Mouse (Mus musculus): ENCODE results near the gene Lmo3. TPM values are rescaled to one million over a fixed set of nuclear protein-coding genes. Genes with fewer than 3 reads are reported as not detected.

Gene Lmo3
- total and polyA plus RNA-seq, 3 experiments: not detected

DNA sequence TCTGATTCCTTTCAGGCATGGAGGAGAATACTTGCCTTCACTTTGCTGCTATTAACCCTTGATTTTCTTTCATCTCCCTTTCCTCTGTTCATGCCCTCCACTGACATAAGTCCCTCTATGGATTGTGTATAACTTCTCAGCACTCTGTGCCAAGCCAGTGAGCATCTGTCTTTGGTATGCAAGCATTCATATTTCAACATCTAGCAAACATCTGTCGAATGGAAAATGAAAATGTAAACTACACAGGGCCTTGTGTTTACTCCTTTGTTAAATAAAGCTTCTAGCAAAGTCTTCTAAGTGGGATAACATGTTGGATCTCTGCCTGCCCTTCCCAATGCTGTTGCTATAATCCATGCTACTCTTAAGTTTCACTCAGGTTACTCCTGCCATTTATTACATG, 75.1 kb downstream of the Lmo3 start:
- H3K9me3 ChIP-seq (replicated peaks; ENCODE audit: insufficient read depth, low read length): no peaks in the 10 kb centered on the region
- DNase-seq (ENCODE audit: low read depth, low spot score): no peak

DNA sequence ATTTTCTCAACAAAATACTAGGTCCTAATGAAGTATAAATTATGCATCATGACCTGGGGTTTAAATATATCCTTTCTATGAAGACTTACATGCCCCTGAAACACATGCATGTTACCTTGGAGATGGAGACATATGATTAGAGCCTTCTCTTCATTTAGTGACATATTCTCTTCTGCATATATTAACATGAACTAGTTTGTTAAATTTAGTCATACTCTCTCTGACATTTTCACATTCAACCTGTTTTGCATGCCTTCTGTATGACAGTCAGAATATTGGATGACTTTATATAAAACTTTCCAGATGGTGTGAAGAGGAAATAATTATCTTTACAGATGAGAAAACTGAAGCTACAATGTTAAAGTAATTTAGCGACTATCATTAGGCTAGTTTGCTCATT, 77.8 kb downstream of the Lmo3 start:
- Histone ChIP-seq H3K27me3 (ENCODE audit: control insufficient read depth in 1 of 2, insufficient read depth in 2 of 2, low read length in 2 of 2) (no peaks in the 10 kb centered on the region), H3K9ac (ENCODE audit: control insufficient read depth, low read depth, low read length, poor library complexity, severe bottlenecking) (no peak overlapping the region), H3K79me2 (ENCODE audit: control insufficient read depth, insufficient read depth, low read length, poor library complexity) (no peaks in the 10 kb centered on the region), H3K36me3 (ENCODE audit: control insufficient read depth in 1 of 2, insufficient read depth in 2 of 2, low read length in 2 of 2) (no peaks in the 10 kb centered on the region), H3K4me3 (ENCODE audit: control insufficient read depth in 1 of 2, insufficient read depth in 1 of 2, low read depth in 2 of 2, low read length in 2 of 2) (no peak overlapping the region), H3K4me1 (ENCODE audit: control insufficient read depth in 1 of 2, insufficient read depth in 2 of 2, low read length in 2 of 2) (no peaks in the 10 kb centered on the region), H3K27ac (ENCODE audit: control insufficient read depth, low read depth, low read length) (no peak overlapping the region), H3K9me3 (replicated peaks; ENCODE audit: insufficient read depth, low read length) (no peaks in the 10 kb centered on the region)
- TF ChIP-seq UBTF (IDR thresholded peaks at IDR 0.05; ENCODE audit: borderline replicate concordance, insufficient read depth, low read depth, low read length) (no peak), POLR2A (IDR thresholded peaks at IDR 0.05; ENCODE audit: control insufficient read depth in 1 of 2, insufficient read depth in 1 of 2, low read depth in 1 of 2, low read length in 2 of 2, poor library complexity in 1 of 2) (no peak), TCF12 (IDR thresholded peaks at IDR 0.05; ENCODE audit: low read depth, low read length) (no peak), E2F4 (IDR thresholded peaks at IDR 0.05; ENCODE audit: borderline replicate concordance, low read depth, low read length) (no peak), KAT2A (conservative IDR thresholded peaks at IDR 0.05; ENCODE audit: low read depth, low read length) (no peak), GABPA (IDR thresholded peaks at IDR 0.05; ENCODE audit: low read depth, low read length) (no peak)
- DNase-seq (ENCODE audit: low read depth, low spot score): no peak

More for the DNA sequence above, 75.1 kb downstream of the Lmo3 start:
- Histone ChIP-seq H3K36me3 (ENCODE audit: control insufficient read depth in 1 of 2, insufficient read depth in 2 of 2, low read length in 2 of 2) (no peaks in the 10 kb centered on the region), H3K27ac (ENCODE audit: control insufficient read depth, low read depth, low read length) (no peak overlapping the region), H3K9ac (ENCODE audit: control insufficient read depth, low read depth, low read length, poor library complexity, severe bottlenecking) (no peak overlapping the region), H3K4me1 (ENCODE audit: control insufficient read depth in 1 of 2, insufficient read depth in 2 of 2, low read length in 2 of 2) (no peaks in the 10 kb centered on the region), H3K4me3 (ENCODE audit: control insufficient read depth in 1 of 2, insufficient read depth in 1 of 2, low read depth in 2 of 2, low read length in 2 of 2) (no peak overlapping the region), H3K27me3 (ENCODE audit: control insufficient read depth in 1 of 2, insufficient read depth in 2 of 2, low read length in 2 of 2) (no peaks in the 10 kb centered on the region), H3K79me2 (ENCODE audit: control insufficient read depth, insufficient read depth, low read length, poor library complexity) (no peaks in the 10 kb centered on the region)
- no peak for TF ChIP-seq TCF12 (IDR thresholded peaks at IDR 0.05; ENCODE audit: low read depth, low read length)
- no peak for TF ChIP-seq MEF2A (IDR thresholded peaks at IDR 0.05; ENCODE audit: extremely low read depth, insufficient replicate concordance, low read depth, low read length, poor library complexity, severe bottlenecking)
- no peak for TF ChIP-seq USF1 (IDR thresholded peaks at IDR 0.05; ENCODE audit: low read depth, low read length)
- TF ChIP-seq MAZ (IDR thresholded peaks at IDR 0.05; ENCODE audit: low read depth, low read length): no peak
- no peak for TF ChIP-seq MYC (IDR thresholded peaks at IDR 0.05; ENCODE audit: low read depth, low read length)

DNA sequence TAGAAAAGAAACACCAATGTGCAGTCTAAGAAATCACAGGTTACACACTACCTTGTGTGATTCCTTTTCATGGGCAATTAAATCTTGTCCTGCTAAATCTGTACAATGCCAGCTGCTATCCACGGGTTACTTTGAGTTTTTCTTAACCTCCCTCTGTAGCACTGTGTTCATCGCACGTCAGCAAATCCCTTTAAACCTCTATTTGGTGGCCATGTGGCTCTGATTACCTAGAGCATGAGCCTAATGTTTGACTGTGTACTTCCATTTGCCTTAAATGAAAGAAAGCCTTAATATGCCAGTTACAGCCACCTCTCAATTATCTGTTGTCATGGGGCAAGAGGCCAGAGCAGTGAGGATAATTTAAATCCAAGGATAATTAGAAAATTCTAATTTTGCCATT, 98.9 kb downstream of the Lmo3 start:
- no peak for TF ChIP-seq ZKSCAN1 (IDR thresholded peaks at IDR 0.05; ENCODE audit: low read depth, low read length)
- no peak for TF ChIP-seq MEF2A (IDR thresholded peaks at IDR 0.05; ENCODE audit: extremely low read depth, insufficient replicate concordance, low read depth, low read length, poor library complexity, severe bottlenecking)
- TF ChIP-seq TCF12 (IDR thresholded peaks at IDR 0.05; ENCODE audit: low read depth, low read length): no peak
- no peak for TF ChIP-seq SIN3A (IDR thresholded peaks at IDR 0.05; ENCODE audit: low read length)
- no peak for TF ChIP-seq TAL1 (IDR thresholded peaks at IDR 0.05; ENCODE audit: low read length)
- TF ChIP-seq BHLHE40 (IDR thresholded peaks at IDR 0.05; ENCODE audit: borderline replicate concordance, low read depth, low read length): no peak
- TF ChIP-seq MAX (IDR thresholded peaks at IDR 0.05; ENCODE audit: low read length): no peak
- no peak for TF ChIP-seq MAZ (IDR thresholded peaks at IDR 0.05; ENCODE audit: low read depth, low read length)
- TF ChIP-seq ELF1 (IDR thresholded peaks at IDR 0.05; ENCODE audit: low read depth, low read length): no peak
- Histone ChIP-seq H3K4me1 (ENCODE audit: control insufficient read depth in 1 of 2, insufficient read depth in 2 of 2, low read length in 2 of 2) (no peaks in the 10 kb centered on the region), H3K36me3 (ENCODE audit: control insufficient read depth in 1 of 2, insufficient read depth in 2 of 2, low read length in 2 of 2) (no peaks in the 10 kb centered on the region), H3K27ac (ENCODE audit: control insufficient read depth, low read depth, low read length) (no peak overlapping the region), H3K4me3 (ENCODE audit: control insufficient read depth in 1 of 2, insufficient read depth in 1 of 2, low read depth in 2 of 2, low read length in 2 of 2) (no peak overlapping the region), H3K9ac (ENCODE audit: control insufficient read depth, low read depth, low read length, poor library complexity, severe bottlenecking) (no peak overlapping the region), H3K79me2 (ENCODE audit: control insufficient read depth, insufficient read depth, low read length, poor library complexity) (no peaks in the 10 kb centered on the region), H3K9me3 (replicated peaks; ENCODE audit: insufficient read depth, low read length) (no peaks in the 10 kb centered on the region), H3K27me3 (ENCODE audit: control insufficient read depth in 1 of 2, insufficient read depth in 2 of 2, low read length in 2 of 2) (no peaks in the 10 kb centered on the region)
- DNase-seq (ENCODE audit: low read depth, low spot score): no peak

All from MEL (cell line).